Mouse (Mus musculus) heart, postnatal 0 days (tissue): ENCODE data around the gene Kif21a. TPM values are rescaled to one million over a fixed set of nuclear protein-coding genes. Genes with fewer than 3 reads are reported as not detected.

Experiments
- ATAC-seq: fragments of 200-750 bp; cut with Nextera tagmentation; 2 replicates; pipeline ENCODE4 v1.8.0; 2017; ENCODE audit warnings: low read depth, moderate number of reproducible peaks, moderate library complexity; ENCODE audit not compliant: insufficient read depth
- DNase-seq: peaks from one replicate; pipeline ENCODE4 v3.0.0-alpha.2; 2016; ENCODE audit warnings: low spot score
- H3K27ac ChIP-seq: fragments of 300-500 bp; sonication (generic); 2 replicates; pipeline ENCODE4 v1.5.1; 2014; ENCODE audit warnings: low read depth, mild to moderate bottlenecking
- H3K27me3 ChIP-seq: fragments of 300-500 bp; sonication (generic); 2 replicates; pipeline ENCODE4 v1.6.1; 2014; ENCODE audit warnings: low read length, mixed read lengths; ENCODE audit not compliant: control insufficient read depth, insufficient read depth
- H3K36me3 ChIP-seq: fragments of 300-500 bp; sonication (generic); replicated peaks from 2 replicates; pipeline ENCODE4 v1.6.1; 2014; ENCODE audit warnings: low read length, mixed read lengths; ENCODE audit not compliant: control insufficient read depth, insufficient read depth
- H3K4me1 ChIP-seq: fragments of 300-500 bp; sonication (generic); 2 replicates; pipeline ENCODE4 v1.6.1; 2014; ENCODE audit warnings: antibody characterized with exemption; ENCODE audit not compliant: control insufficient read depth, insufficient read depth
- H3K4me2 ChIP-seq: fragments of 300-500 bp; sonication (generic); 2 replicates; pipeline ENCODE4 v1.6.1; 2014; ENCODE audit warnings: low read depth, mild to moderate bottlenecking, low read length, moderate library complexity
- H3K4me3 ChIP-seq: fragments of 300-500 bp; sonication (generic); 2 replicates; pipeline ENCODE4 v1.5.1; 2014; ENCODE audit warnings: low read depth, low read length
- H3K9ac ChIP-seq: fragments of 300-500 bp; sonication (generic); replicated peaks from 2 replicates; pipeline ENCODE4 v1.6.1; 2014; ENCODE audit warnings: low read depth, low read length, mixed read lengths
- H3K9me3 ChIP-seq: fragments of 300-500 bp; sonication (generic); replicated peaks from 2 replicates; pipeline ENCODE4 v1.6.1; 2016; ENCODE audit warnings: low read length; ENCODE audit not compliant: control insufficient read depth
- CTCF ChIP-seq: IDR thresholded peaks from 2 replicates; pipeline ENCODE4 v1.5.1; 2016; ENCODE audit warnings: antibody characterized with exemption, control low read depth, low read depth
- EP300 ChIP-seq: IDR thresholded peaks from 2 replicates; pipeline ENCODE4 v1.6.1; 2016; ENCODE audit warnings: antibody characterized with exemption, low read depth
- WGBS: fragments of 180-500 bp; shearing (Covaris S2); extraction: QIAGEN DNeasy Blood & Tissue Kit; methylation state at CpG from one replicate; pipeline ENCODE4 v1.1.7; 2014; 5-methylcytosine and 5-hydroxymethylcytosine counted together
- polyA plus RNA-seq: library from polyadenylated mRNA; unstranded; fragments of >200 nt; fragmentation: Nextera tagmentation; extraction: Ambion mirVana; gene quantifications from 2 replicates; pipeline ENCODE4 v1.2.1, GENCODE M21; 2015
- total RNA-seq: library from RNA; depleted of rRNA; stranded (reverse); fragments of >200 nt; gene quantifications from 2 replicates; pipeline ENCODE4 v1.2.3, GENCODE M21; 2014; ENCODE audit warnings: low replicate concordance

Gene Kif21a
- total and polyA plus RNA-seq, 2 experiments from 2014 or later = 3.6 to 4.0 TPM

GRCm38 (mm10) chr15:91072440-91072839 lies 22.7 kb upstream of the Kif21a start:
- Histone ChIP-seq H3K4me2 (no peak overlapping the region), H3K4me1 (no peaks in the 10 kb centered on the region), H3K27ac (no peak overlapping the region), H3K9me3 (no peaks in the 10 kb centered on the region), H3K9ac (no peak overlapping the region), H3K27me3 (no peaks in the 10 kb centered on the region), H3K36me3 (no peaks in the 10 kb centered on the region), H3K4me3 (no peak overlapping the region)
- no peak for TF ChIP-seq EP300
- TF ChIP-seq CTCF = no peak
- ATAC-seq (no peak), DNase-seq (no peak)
- 47% methylated on average over 1 of the region's 1 CpGs for WGBS

- Histone ChIP-seq H3K9me3 (peaks cover 4% of the 10 kb centered on the region; the same call in 1 of the 2 replicates), H3K27ac (no peak overlapping the region), H3K4me3 (no peak overlapping the region), H3K36me3 (no peaks in the 10 kb centered on the region), H3K4me1 (no peaks in the 10 kb centered on the region), H3K9ac (no peak overlapping the region), H3K4me2 (no peak overlapping the region), H3K27me3 (no peaks in the 10 kb centered on the region)
- no peak for DNase-seq
- TF ChIP-seq CTCF (no peak), EP300 (no peak)
- no peak for ATAC-seq
- 82% methylated on average over 12 of the region's 12 CpGs for WGBS
Observed at GRCm38 (mm10) chr15:91064310-91064826, 14.6 kb upstream of the Kif21a start.

GRCm38 (mm10) chr15:91063845-91064244 lies 14.1 kb upstream of the Kif21a start:
- 0 out of 2 replicates have a peak, but pooled peaks cover 1% of the 10 kb centered on the region for H3K4me1 ChIP-seq
- H3K27ac ChIP-seq = no peak overlapping the region
- H3K36me3 ChIP-seq = no peaks in the 10 kb centered on the region
- H3K4me2 ChIP-seq = no peak overlapping the region
- H3K9me3 ChIP-seq = peaks cover 4% of the 10 kb centered on the region; the same call in 1 of the 2 replicates
- H3K4me3 ChIP-seq = no peak overlapping the region
- 64% methylated on average over 7 of the region's 7 CpGs for WGBS
- ATAC-seq (no peak), DNase-seq (no peak)
- no peaks in the 10 kb centered on the region for H3K27me3 ChIP-seq
- no peak for TF ChIP-seq EP300
- TF ChIP-seq CTCF = no peak
- H3K9ac ChIP-seq = no peak overlapping the region

GRCm38 (mm10) chr15:91056866-91057342 lies 7.2 kb upstream of the Kif21a start:
- no peak overlapping the region for H3K9ac ChIP-seq
- H3K4me1 ChIP-seq = peaks cover 13% of the 10 kb centered on the region
- H3K4me2 ChIP-seq = no peak overlapping the region
- ATAC-seq (no peak), DNase-seq (no peak)
- 64% methylated on average over 3 of the region's 3 CpGs for WGBS
- TF ChIP-seq CTCF = no peak
- TF ChIP-seq EP300 = no peak
- no peak overlapping the region for H3K27ac ChIP-seq
- no peaks in the 10 kb centered on the region for H3K36me3 ChIP-seq
- no peaks in the 10 kb centered on the region for H3K27me3 ChIP-seq
- peaks cover 4% of the 10 kb centered on the region; the same call in 1 of the 2 replicates for H3K9me3 ChIP-seq
- H3K4me3 ChIP-seq = no peak overlapping the region

GRCm38 (mm10) chr15:91056176-91056865 lies 6.6 kb upstream of the Kif21a start:
- Histone ChIP-seq H3K4me2 (no peak overlapping the region), H3K27me3 (no peaks in the 10 kb centered on the region), H3K36me3 (no peaks in the 10 kb centered on the region), H3K4me1 (peaks cover 13% of the 10 kb centered on the region), H3K9me3 (peaks cover 4% of the 10 kb centered on the region; the same call in 1 of the 2 replicates), H3K9ac (no peak overlapping the region), H3K27ac (no peak overlapping the region), H3K4me3 (no peak overlapping the region)
- ATAC-seq (no peak), DNase-seq (peak; percentile 52)
- TF ChIP-seq CTCF = no peak
- TF ChIP-seq EP300 = no peak
- 46% methylated on average over 5 of the region's 5 CpGs for WGBS
